Mouse (Mus musculus) layer of hippocampus, postnatal 14 days (tissue): ENCODE measurements around the gene Olfr1465. TPM values are rescaled to one million over a fixed set of nuclear protein-coding genes. Genes with fewer than 3 reads are reported as not detected.

Experiments
- DNase-seq, 2 experiments: peaks; one replicate each; pipeline ENCODE4 v3.0.0; 2021 to 2022; ENCODE audit warnings: low spot score in 2 of 2, mixed read lengths in 1 of 2
- long read RNA-seq, 2 experiments: library from polyadenylated mRNA; stranded (forward); transcript quantifications; one replicate each; pipeline ENCODE4 v2.0.0; 2021
- total RNA-seq, 2 experiments: library from RNA; stranded (reverse); gene quantifications; 2 replicates each; pipeline ENCODE4 v1.2.3; 2021

Olfr1465 gene
- total RNA-seq = not detected
- long read RNA-seq, experiment 1 = 0 reads
- long read RNA-seq, experiment 2 = 0 reads

- no peak for DNase-seq
Observed at GRCm38 (mm10) chr19:13315441-13315840, at the start of gene Olfr1465. TSS of gene Olfr1465 (minus strand) at chr19:13315541.

GRCm38 (mm10) chr19:13361936-13362335, 46.6 kb upstream of the Olfr1465 start, which contains the start of gene Olfr1467:
TSS of gene Olfr1467 (plus strand) at chr19:13362236.
- DNase-seq = no peak

GRCm38 (mm10) chr19:13338562-13338961, 23.2 kb upstream of the Olfr1465 start, which contains the start of gene Olfr1466:
TSS of gene Olfr1466 (plus strand) at chr19:13338862.
- DNase-seq = no peak

Other genes starting within 250 kb of the Olfr1465 start
- gene Olfr1457, start 217.7 kb downstream of the Olfr1465 start, total RNA-seq = not detected
- gene Olfr1458, start 208.8 kb downstream of the Olfr1465 start, total RNA-seq = not detected
- under 1 TPM; 0.09 to 0.10 TPM for gene Olfr1459, start 166.0 kb downstream of the Olfr1465 start, total RNA-seq
- not detected for gene Olfr1461, start 152.5 kb downstream of the Olfr1465 start, total RNA-seq
- not detected for gene Olfr1462, start 129.8 kb downstream of the Olfr1465 start, total RNA-seq
- gene Olfr1463, start 84.2 kb downstream of the Olfr1465 start, total RNA-seq = not detected
- gene Olfr1466, start 23.3 kb upstream of the Olfr1465 start, total RNA-seq = not detected
- not detected for gene Olfr1467, start 46.7 kb upstream of the Olfr1465 start, total RNA-seq
- gene Olfr1469, start 92.3 kb upstream of the Olfr1465 start, total RNA-seq = not detected
- gene Olfr1471, start 127.9 kb upstream of the Olfr1465 start, total RNA-seq = not detected
- not detected for gene Olfr1472, start 140.5 kb upstream of the Olfr1465 start, total RNA-seq
- gene Olfr1474, start 154.0 kb upstream of the Olfr1465 start, total RNA-seq = not detected
- not detected for gene Olfr1475, start 164.7 kb upstream of the Olfr1465 start, total RNA-seq
- gene Olfr1477, start 185.0 kb upstream of the Olfr1465 start, total RNA-seq = not detected
- gene Olfr1480, start 212.4 kb upstream of the Olfr1465 start, total RNA-seq = not detected